Mouse (Mus musculus): Measurements from ENCODE around the gene Nfatc4.

GRCm38 (mm10) chr14:55845506-55846294 is 22.8 kb downstream of the Nfatc4 start:
- no peak for TF ChIP-seq POLR2A (IDR thresholded peaks at IDR 0.05; ENCODE audit: borderline replicate concordance, low read depth, low read length)
- no peak for TF ChIP-seq CTCF (IDR thresholded peaks at IDR 0.05; ENCODE audit: low read depth, low read length)

All from bone marrow macrophage, adult 2 months (primary cell).